Mouse (Mus musculus) T-cell, adult 2 months (primary cell): ENCODE data around the gene Mrpl10.
A peak's percentile ranks its signal among the peaks of the same experiment; 100 is the strongest.

Source experiments
- DNase-seq: peaks from one replicate; pipeline ENCODE4 v3.0.0; 2022; ENCODE audit warnings: low spot score

Gene Mrpl10

DNA sequence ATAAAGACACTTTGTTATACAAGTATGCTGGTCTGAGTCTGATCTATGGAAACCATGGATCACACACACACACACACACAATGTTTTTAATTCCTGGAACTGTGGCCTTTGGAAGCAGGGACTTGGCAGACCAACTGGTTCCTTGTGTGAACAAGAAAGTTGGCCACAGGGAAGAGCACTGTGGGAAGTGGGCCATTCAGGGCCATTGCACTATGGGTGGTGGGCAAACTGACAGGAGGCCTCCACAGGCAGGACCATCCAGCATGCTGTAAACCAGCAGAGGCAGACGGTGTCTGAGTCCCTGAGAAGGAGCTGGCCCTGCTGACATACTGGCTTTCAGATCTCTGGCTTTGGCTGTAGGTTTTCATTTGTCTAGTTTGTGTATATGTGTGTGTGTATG lies 28.0 kb downstream of the Mrpl10 start:
- no peak for DNase-seq

DNA sequence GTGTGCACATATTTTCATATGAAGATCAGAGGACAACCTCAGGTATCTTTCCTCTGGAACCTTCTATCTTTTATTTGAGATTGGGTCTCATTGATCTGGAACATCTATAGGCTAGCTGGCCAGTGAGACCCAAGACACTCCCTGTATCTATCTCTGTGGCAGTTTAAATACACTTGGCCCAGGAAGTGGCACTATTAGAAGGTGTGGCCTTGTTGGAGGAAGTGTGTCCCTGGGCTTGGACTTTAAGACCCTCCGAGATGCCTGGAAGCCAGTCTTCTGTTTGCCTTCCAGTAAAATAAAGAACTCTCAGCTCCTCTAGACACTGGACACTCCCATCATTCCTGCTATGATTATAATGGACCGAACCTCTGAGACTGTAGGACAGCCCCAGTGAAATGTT lies 28.4 kb downstream of the Mrpl10 start:
- DNase-seq = no peak

DNA sequence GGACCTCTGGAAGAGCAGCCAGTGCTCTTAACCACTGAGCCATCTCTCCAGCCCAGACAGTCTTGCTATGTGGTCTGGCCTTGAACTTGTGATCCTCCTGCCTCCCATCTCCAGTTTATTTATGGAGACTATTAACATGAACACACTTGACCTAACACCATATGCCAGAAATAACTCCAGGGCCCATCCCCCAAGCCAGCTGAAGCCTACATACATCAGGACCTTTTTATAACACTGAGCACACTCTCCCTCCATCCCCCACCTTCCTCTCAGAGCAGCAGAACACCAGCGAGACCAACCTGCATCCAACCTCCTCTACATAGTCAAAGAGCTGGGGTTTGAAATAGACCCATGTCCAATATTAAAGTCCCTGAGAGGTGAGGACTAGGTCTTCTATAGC lies 29.8 kb downstream of the Mrpl10 start:
- DNase-seq = no peak

GRCm38 (mm10) chr11:97072533-97072932 lies 31.2 kb downstream of the Mrpl10 start:
- DNase-seq = peak; percentile 25

GRCm38 (mm10) chr11:97074235-97074634 lies 32.9 kb downstream of the Mrpl10 start:
- DNase-seq = no peak

DNA sequence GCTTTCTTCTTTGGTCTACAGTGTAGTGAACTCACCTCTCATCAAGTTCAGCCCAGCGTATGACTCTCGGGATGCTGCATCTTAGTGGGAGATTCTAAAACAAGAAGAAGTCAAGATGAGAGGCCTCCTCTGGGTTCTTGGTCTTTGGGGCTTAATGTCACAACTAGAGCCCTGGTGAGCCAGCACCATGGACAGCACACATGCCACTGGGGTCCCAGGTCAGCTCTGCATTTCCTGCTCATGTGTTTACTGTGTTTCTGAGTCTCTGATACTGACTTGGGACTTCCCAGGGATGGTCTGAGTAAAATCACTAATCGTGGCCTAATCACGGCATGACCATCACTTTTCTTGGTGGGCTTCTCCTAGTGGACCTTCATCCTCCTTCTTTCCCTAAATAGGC lies 37.4 kb downstream of the Mrpl10 start:
- DNase-seq = no peak

- no peak for DNase-seq
Measured at GRCm38 (mm10) chr11:97080291-97080690, 38.9 kb downstream of the Mrpl10 start.

DNA sequence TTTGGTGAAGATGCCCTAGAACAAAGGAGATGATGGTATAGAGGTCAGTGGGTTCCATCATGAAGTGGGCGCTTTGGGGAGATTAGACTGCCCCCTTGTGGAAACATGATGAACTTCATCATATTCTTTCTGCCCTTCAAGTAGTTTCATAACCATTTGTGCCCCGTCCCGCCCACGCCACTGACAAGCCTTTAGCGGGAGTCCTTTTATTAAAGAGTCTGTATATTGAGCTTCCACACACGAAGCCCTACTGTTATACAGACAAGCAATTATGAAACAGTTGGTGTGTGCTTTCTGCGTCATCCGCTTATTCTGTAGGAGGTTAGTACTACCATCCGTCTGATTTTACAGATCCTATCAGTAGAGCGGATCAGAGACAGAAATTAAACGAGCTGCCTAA lies 41.6 kb downstream of the Mrpl10 start:
- peak; percentile 53 for DNase-seq

DNA sequence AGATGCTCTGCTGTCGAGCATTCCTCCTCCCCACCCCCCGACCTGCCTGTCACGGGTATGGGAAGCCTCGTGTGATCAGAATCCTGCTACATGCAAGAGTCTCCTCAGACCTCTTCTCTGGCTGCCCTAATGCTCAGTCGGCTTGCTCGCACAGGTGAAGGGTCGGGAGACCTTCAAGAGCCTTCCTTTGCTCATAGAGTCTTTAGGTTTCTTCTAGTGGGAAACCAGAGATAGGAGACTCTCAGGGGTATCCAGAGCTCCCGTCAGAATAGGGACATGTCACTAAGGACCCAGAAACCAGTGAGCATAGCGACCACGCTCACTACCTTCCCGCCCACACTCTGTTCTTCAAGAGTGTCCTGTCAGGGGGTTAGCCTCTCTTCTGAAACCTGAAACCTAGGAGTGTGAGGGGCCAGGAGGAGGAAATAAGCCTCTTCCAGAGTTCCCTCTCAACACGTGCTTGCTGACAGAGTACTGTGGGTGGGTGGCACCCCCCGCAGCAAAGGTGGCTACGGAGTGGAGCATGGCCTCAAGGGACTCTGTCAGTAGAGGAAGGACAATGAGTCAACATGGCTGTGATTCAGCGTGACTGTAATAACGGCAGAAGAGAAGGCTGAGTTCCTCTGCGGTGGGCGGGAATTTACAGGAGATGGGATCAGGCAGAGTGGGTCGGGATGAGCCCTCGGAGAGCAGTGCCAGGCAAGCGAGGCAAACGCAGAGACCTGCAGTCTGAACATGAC lies 42.2 kb downstream of the Mrpl10 start:
- no peak for DNase-seq

DNA sequence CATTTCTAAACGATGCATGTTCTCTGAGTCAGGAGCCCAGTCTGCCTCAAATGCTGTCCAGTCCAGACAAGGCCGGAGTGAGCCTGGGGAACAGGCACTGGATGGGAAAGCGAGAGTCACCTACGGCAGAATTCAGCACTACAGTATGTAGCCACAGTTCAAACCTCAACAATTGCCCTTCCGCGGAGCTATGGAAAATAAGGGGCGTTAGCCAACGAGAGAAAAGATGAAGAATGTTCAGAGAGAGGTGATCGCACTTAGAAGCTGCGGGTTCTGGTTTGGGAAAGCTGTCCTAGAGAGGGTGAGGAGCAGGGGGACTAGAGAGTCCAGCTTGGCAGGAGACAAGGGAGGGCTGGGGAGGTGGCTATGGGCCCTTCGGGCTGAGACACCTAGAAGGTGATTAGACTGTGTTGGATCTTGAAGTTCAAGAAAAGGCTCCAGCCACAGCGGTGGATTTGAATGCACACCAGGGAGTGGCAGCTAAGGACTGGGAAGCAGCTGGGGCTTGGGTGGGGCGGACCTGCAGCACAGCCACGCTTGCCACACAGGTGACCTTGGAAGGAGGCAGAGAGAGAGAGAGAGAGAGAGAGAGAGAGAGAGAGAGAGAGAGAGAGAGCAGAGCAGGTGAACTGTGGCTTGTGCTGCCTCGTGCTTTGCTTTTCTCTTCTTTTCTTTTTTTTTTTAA lies 43.6 kb downstream of the Mrpl10 start:
- no peak for DNase-seq

DNA sequence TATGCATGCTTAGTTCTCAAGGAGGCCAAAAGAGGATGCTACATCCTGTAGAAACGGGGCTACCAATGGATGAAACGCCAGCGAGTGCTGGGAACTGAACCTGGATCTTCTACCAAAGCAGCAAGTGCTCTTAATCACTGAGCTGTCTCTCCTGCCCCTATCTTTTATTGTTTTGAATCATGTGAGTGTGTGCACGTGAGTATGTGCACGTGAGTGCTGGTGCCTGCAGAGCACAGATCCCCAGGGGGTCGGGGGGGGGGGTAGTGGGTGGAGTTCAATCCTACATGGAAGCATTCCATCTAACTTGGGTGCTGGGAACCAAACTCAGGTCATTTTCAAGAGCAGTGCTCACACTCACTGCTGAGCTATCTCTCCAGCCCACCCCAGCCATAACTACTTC lies 45.0 kb downstream of the Mrpl10 start:
- no peak for DNase-seq

- no peak for DNase-seq
Measured at GRCm38 (mm10) chr11:97094600-97094999, 53.2 kb downstream of the Mrpl10 start.

- no peak for DNase-seq
Measured at GRCm38 (mm10) chr11:97098791-97099190, 57.4 kb downstream of the Mrpl10 start.
